Comparison of ENCODE assay signal across 8 mouse cellular contexts in genomic region chrX:101428785-101429141, GRCm38 (mm10). TPM values are rescaled to one million over a fixed set of nuclear protein-coding genes. Genes with fewer than 3 reads are reported as not detected.
DNase-seq lines count a peak whose midpoint lies in the region; ATAC-seq and TF ChIP-seq lines count a peak whose summit lies in the region.

No protein-coding gene starts in this region.

- H3K36me3 ChIP-seq in kidney, adult 2 months (ENCODE audit: control insufficient read depth, insufficient read depth, low read length) = no peaks in the 10 kb centered on the region
- peaks cover 9 to 15% of the 10 kb centered on the region in 2 experiments for H3K36me3 ChIP-seq in CH12.LX (replicated peaks in 1 of 2; ENCODE audit: control insufficient read depth in 1 of 2, insufficient read depth in 1 of 2, low read length in 1 of 2)
- H3K36me3 ChIP-seq in hindbrain, embryonic 13.5 days = peaks cover 3% of the 10 kb centered on the region; the same call in 1 of the 2 replicates
- H3K36me3 ChIP-seq in midbrain, embryonic 12.5 days = no peaks in the 10 kb centered on the region

- H3K4me3 ChIP-seq in kidney, adult 2 months (ENCODE audit: insufficient read depth, low read depth, low read length) = peak overlapping the region; percentile 93
- peak overlapping the region; percentile 50 to 58 (median 53) for H3K4me3 ChIP-seq in CH12.LX (replicated peaks in 1 of 3; ENCODE audit: low read depth in 2 of 3, low read length in 2 of 3, poor library complexity in 1 of 3)
- H3K4me3 ChIP-seq in hindbrain, embryonic 13.5 days = peak overlapping the region; percentile 62
- H3K4me3 ChIP-seq in midbrain, embryonic 12.5 days = peak overlapping the region; percentile 29

- DNase-seq in kidney, adult 2 months = no peak
- no peak for DNase-seq in kidney, adult 11 months
- peak; percentile 52 for DNase-seq in CH12.LX (ENCODE audit: extremely low read depth)
- peak; percentile 26 for DNase-seq in cerebellum, adult 9-11 months
- DNase-seq in frontal cortex, postnatal 10 days (ENCODE audit: low spot score in 2 of 2) = no peak
- DNase-seq in frontal cortex, postnatal 25 days (ENCODE audit: low spot score in 2 of 2) = no peak

- no peak for ATAC-seq in hindbrain, embryonic 13.5 days (ENCODE audit: low FRiP score)
- ATAC-seq in midbrain, embryonic 12.5 days (ENCODE audit: low FRiP score, low read depth) = 0 out of 2 replicates have a peak, but pooled peaks have one; percentile 0

- no peak for TF ChIP-seq EP300 in CH12.LX (IDR thresholded peaks at IDR 0.05; ENCODE audit: low read length)

- no peaks in the 10 kb centered on the region for H3K4me1 ChIP-seq in kidney, adult 2 months (ENCODE audit: control insufficient read depth, insufficient read depth, low read length)
- peaks cover 0 to 13% of the 10 kb centered on the region in 2 experiments; a peak in 1 of 4 replicates for H3K4me1 ChIP-seq in CH12.LX (ENCODE audit: control insufficient read depth in 1 of 2, insufficient read depth in 2 of 2)
- H3K4me1 ChIP-seq in hindbrain, embryonic 13.5 days (replicated peaks) = peaks cover 20% of the 10 kb centered on the region
- H3K4me1 ChIP-seq in midbrain, embryonic 12.5 days = 0 out of 2 replicates have a peak, but pooled peaks cover 7% of the 10 kb centered on the region

- H3K27me3 ChIP-seq in kidney, adult 2 months (replicated peaks; ENCODE audit: control insufficient read depth, insufficient read depth, low read length) = no peaks in the 10 kb centered on the region
- no peaks in the 10 kb centered on the region for H3K27me3 ChIP-seq in CH12.LX (replicated peaks)
- H3K27me3 ChIP-seq in hindbrain, embryonic 13.5 days = no peaks in the 10 kb centered on the region
- H3K27me3 ChIP-seq in midbrain, embryonic 12.5 days = no peaks in the 10 kb centered on the region

- dilution Hi-C loops in CH12.LX (cut with MboI; ENCODE audit: extremely low pct_ligation_motif_present, extremely low pct_unique_long_range_greater_than_20kb, low sequenced_read_pairs) = no loop called here

- H3K4me2 ChIP-seq in CH12.LX (ENCODE audit: insufficient read depth, low read depth, poor library complexity, severe bottlenecking) = peak overlapping the region; percentile 78
- H3K4me2 ChIP-seq in hindbrain, embryonic 13.5 days = peak overlapping the region; percentile 48
- H3K4me2 ChIP-seq in midbrain, embryonic 12.5 days (replicated peaks) = peak overlapping the region; percentile 46

- TF ChIP-seq CTCF in kidney, adult 2 months (conservative IDR thresholded peaks at IDR 0.05; ENCODE audit: insufficient read depth, insufficient read length, low read depth, low read length) = no peak
- TF ChIP-seq CTCF in CH12.LX (conservative IDR thresholded peaks at IDR 0.05 in 1 of 2, IDR thresholded peaks at IDR 0.05 in 1 of 2; ENCODE audit: low read depth in 2 of 2, low read length in 2 of 2) = no peak

- H3K9me3 ChIP-seq in CH12.LX (replicated peaks; ENCODE audit: low read length) = no peaks in the 10 kb centered on the region
- no peaks in the 10 kb centered on the region for H3K9me3 ChIP-seq in hindbrain, embryonic 13.5 days
- H3K9me3 ChIP-seq in midbrain, embryonic 12.5 days = no peaks in the 10 kb centered on the region

- peak overlapping the region; percentile 72 for H3K9ac ChIP-seq in CH12.LX (ENCODE audit: insufficient read depth, low read depth)
- peak overlapping the region; percentile 24; the same call in 1 of the 2 replicates for H3K9ac ChIP-seq in hindbrain, embryonic 13.5 days
- no peak overlapping the region; the same call in 1 of the 2 replicates for H3K9ac ChIP-seq in midbrain, embryonic 12.5 days (replicated peaks)

- H3K27ac ChIP-seq in kidney, adult 2 months (ENCODE audit: insufficient read depth, low read depth, low read length) = peak overlapping the region; percentile 100
- peak overlapping the region; percentile 94 for H3K27ac ChIP-seq in CH12.LX (ENCODE audit: insufficient read depth, low read depth)
- peak overlapping the region; percentile 95 for H3K27ac ChIP-seq in hindbrain, embryonic 13.5 days
- H3K27ac ChIP-seq in midbrain, embryonic 12.5 days (replicated peaks) = peak overlapping the region; percentile 93

- TF ChIP-seq POLR2A in kidney, adult 2 months (IDR thresholded peaks at IDR 0.05; ENCODE audit: low read depth, low read length) = no peak
- no peak; the same call in 1 of the 2 replicates for TF ChIP-seq POLR2A in CH12.LX (IDR thresholded peaks at IDR 0.05; ENCODE audit: low read depth, low read length)

- TF ChIP-seq RAD21 in CH12.LX (IDR thresholded peaks at IDR 0.05; ENCODE audit: low read depth, low read length) = no peak

- H3K79me2 ChIP-seq in CH12.LX (replicated peaks; ENCODE audit: control insufficient read depth, extremely low read depth, insufficient read depth, poor library complexity, severe bottlenecking) = peaks cover 36% of the 10 kb centered on the region

- 3% methylated on average over 7 of the region's 7 CpGs for WGBS in kidney, adult 2 months
- 27% methylated on average over 7 of the region's 7 CpGs for WGBS in hindbrain, embryonic 13.5 days
- WGBS in midbrain, embryonic 12.5 days = 20% methylated on average over 7 of the region's 7 CpGs

- in situ Hi-C loops in CH12.LX (cut with MboI; ENCODE audit: low pct_ligation_motif_present, low pct_unique_long_range_greater_than_20kb, low sequenced_read_pairs) = loop anchor here (25.0 kb wide), 1 partner anchor 134 kb away; no protein-coding TSS in a partner anchor

TF ChIP-seq in CH12.LX, 34 proteins besides CTCF, POLR2A, EP300 and RAD21:
- TF ChIP-seq SIN3A (IDR thresholded peaks at IDR 0.05; ENCODE audit: low read length) (no peak; the same call in 1 of the 2 replicates), ZMIZ1 (IDR thresholded peaks at IDR 0.05; ENCODE audit: low read depth, low read length) (no peak), MAFK (IDR thresholded peaks at IDR 0.05; ENCODE audit: insufficient replicate concordance, low read length) (no peak), ZKSCAN1 (IDR thresholded peaks at IDR 0.05; ENCODE audit: borderline replicate concordance, low read depth, low read length) (no peak), KAT2A (IDR thresholded peaks at IDR 0.05; ENCODE audit: insufficient replicate concordance, low read length) (no peak), MYC (IDR thresholded peaks at IDR 0.05; ENCODE audit: low read depth, low read length) (no peak), MAX (IDR thresholded peaks at IDR 0.05; ENCODE audit: low read length) (no peak; the same call in 1 of the 2 replicates), TBP (conservative IDR thresholded peaks at IDR 0.05; ENCODE audit: low read depth, low read length) (no peak), USF2 (conservative IDR thresholded peaks at IDR 0.05; ENCODE audit: low read depth, low read length) (no peak), HCFC1 (IDR thresholded peaks at IDR 0.05; ENCODE audit: low read depth, low read length) (no peak; the same call in 1 of the 2 replicates)

RNA-seq across cellular contexts. Expression of gene Nono, which starts 0.4 kb away (rescaled TPM):
- polyA plus RNA-seq in kidney, adult 2 months (2012; rRNA removed) = 70.6 and 90.6 TPM in 2 replicates
- total RNA-seq in CH12.LX (2012; rRNA removed) = 314 and 325 TPM in 2 replicates
- total RNA-seq in CH12.LX (2014; rRNA removed) = 388 and 398 TPM in 2 replicates
- polyA plus RNA-seq in CH12.LX (2012; ENCODE audit: insufficient read length, low read depth) = 535 and 618 TPM in 2 replicates
- 389 and 393 TPM in 2 replicates for polyA plus RNA-seq in hindbrain, embryonic 13.5 days (2015; fragmentation: Nextera tagmentation; extraction: Ambion mirVana)
- 572 and 581 TPM in 2 replicates for polyA plus RNA-seq in midbrain, embryonic 12.5 days (2016; fragmentation: Nextera tagmentation; extraction: Ambion mirVana)

RNA-seq across cellular contexts. Expression of gene Zmym3, which starts 8.1 kb away (rescaled TPM):
- polyA plus RNA-seq in kidney, adult 2 months (2012; rRNA removed) = 22.0 and 23.3 TPM in 2 replicates
- total RNA-seq in CH12.LX (2012; rRNA removed) = 18.0 and 18.8 TPM in 2 replicates
- 16.6 and 16.7 TPM in 2 replicates for total RNA-seq in CH12.LX (2014; rRNA removed)
- 31.3 TPM in 2 replicates for polyA plus RNA-seq in CH12.LX (2012; ENCODE audit: insufficient read length, low read depth)
- polyA plus RNA-seq in hindbrain, embryonic 13.5 days (2015; fragmentation: Nextera tagmentation; extraction: Ambion mirVana) = 60.2 and 63.5 TPM in 2 replicates
- polyA plus RNA-seq in midbrain, embryonic 12.5 days (2016; fragmentation: Nextera tagmentation; extraction: Ambion mirVana) = 36.6 and 39.2 TPM in 2 replicates

RNA-seq across cellular contexts. Expression of gene Itgb1bp2, which starts 20.1 kb away (rescaled TPM):
- polyA plus RNA-seq in kidney, adult 2 months (2012; rRNA removed) = 0.07 and 2.9 TPM in 2 replicates
- total RNA-seq in CH12.LX (2012; rRNA removed) (0.88 and 1.3 TPM in 2 replicates), CH12.LX (2014; rRNA removed) (1.1 and 1.6 TPM in 2 replicates)
- 1.2 and 1.4 TPM in 2 replicates for polyA plus RNA-seq in CH12.LX (2012; ENCODE audit: insufficient read length, low read depth)
- 1.7 and 2.3 TPM in 2 replicates for polyA plus RNA-seq in hindbrain, embryonic 13.5 days (2015; fragmentation: Nextera tagmentation; extraction: Ambion mirVana)
- 2.8 and 3.4 TPM in 2 replicates for polyA plus RNA-seq in midbrain, embryonic 12.5 days (2016; fragmentation: Nextera tagmentation; extraction: Ambion mirVana)

RNA-seq across cellular contexts. Expression of gene Gjb1, which starts 52.6 kb away (rescaled TPM):
- 122 and 132 TPM in 2 replicates for polyA plus RNA-seq in kidney, adult 2 months (2012; rRNA removed)
- total RNA-seq in CH12.LX (2012; rRNA removed) (not detected in 2 replicates), CH12.LX (2014; rRNA removed) (not detected in 2 replicates)
- polyA plus RNA-seq in CH12.LX (2012; ENCODE audit: insufficient read length, low read depth) = not detected in 2 replicates
- 0.58 and 1.2 TPM in 2 replicates for polyA plus RNA-seq in hindbrain, embryonic 13.5 days (2015; fragmentation: Nextera tagmentation; extraction: Ambion mirVana)
- polyA plus RNA-seq in midbrain, embryonic 12.5 days (2016; fragmentation: Nextera tagmentation; extraction: Ambion mirVana) = not detected in 2 replicates

Comparison
In these comparisons a context has a peak if more than half of its experiments do, and no peak if none do; other contexts are left out.
1. DNase-seq: peak in CH12.LX (single experiment) and cerebellum, adult 9-11 months (single experiment); none in kidney, adult 2 months (single experiment), kidney, adult 11 months (single experiment), frontal cortex, postnatal 10 days (0 of 2) and frontal cortex, postnatal 25 days (0 of 2).
2. H3K4me3 ChIP-seq: peak in every context shown above with its lines; median percentile 93 in kidney, adult 2 months; 62 in hindbrain, embryonic 13.5 days; 53 in CH12.LX; 29 in midbrain, embryonic 12.5 days.
3. Peak in every context shown above with its lines, with median percentiles within 50 percentile points of each other: H3K27ac ChIP-seq and H3K4me2 ChIP-seq.